Mouse (Mus musculus): ENCODE measurements around the gene H2-Q1.

DNA sequence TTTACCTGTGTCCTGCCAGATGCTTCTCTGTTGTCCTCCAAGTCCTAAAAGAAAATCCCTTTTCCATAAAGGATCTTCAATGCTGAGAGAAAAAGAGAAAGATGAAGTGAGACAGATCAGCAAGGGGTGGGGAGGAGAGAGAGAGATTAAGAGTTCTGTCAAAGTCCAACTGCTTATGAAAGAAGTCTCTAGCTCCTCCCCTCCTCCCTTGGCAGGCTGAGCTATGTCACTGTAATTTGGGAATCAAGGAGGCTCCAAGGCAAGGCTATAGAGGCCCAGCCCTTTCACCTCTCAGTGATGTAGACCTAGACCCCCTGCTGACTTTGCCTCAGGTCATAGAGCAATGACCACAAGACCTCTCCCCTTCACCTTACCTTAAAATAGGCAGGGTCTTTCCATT lies 34.8 kb upstream of the H2-Q1 start:
- TF ChIP-seq POLR2A (IDR thresholded peaks at IDR 0.05; ENCODE audit: borderline replicate concordance, extremely low read depth, low read depth, low read length), result no peak
- TF ChIP-seq CTCF (IDR thresholded peaks at IDR 0.05; ENCODE audit: insufficient read depth, low read length), result no peak
